Mouse (Mus musculus) midbrain, embryonic 16.5 days (tissue): ENCODE measurements at regions not wholly inside any gene's neighbourhood (a gene's known extent, or its start where the extent isn't known, plus 50 kb on each side); places are given as distances from the start of the nearest gene placed in this dataset.

Source experiments
- ATAC-seq: fragments of 200-750 bp; cut with Nextera tagmentation; 2 replicates; pipeline ENCODE4 v1.8.0; 2017; ENCODE audit warnings: moderate TSS enrichment
- H3K27ac ChIP-seq: fragments of 300-500 bp; sonication (generic); 2 replicates; pipeline ENCODE4 v1.5.1; 2014; ENCODE audit warnings: mild to moderate bottlenecking, low read length, mixed read lengths
- H3K27me3 ChIP-seq: fragments of 300-500 bp; sonication (generic); 2 replicates; pipeline ENCODE4 v1.6.1; 2014; ENCODE audit warnings: low read depth, low read length, mixed read lengths; ENCODE audit not compliant: control insufficient read depth, insufficient read depth
- H3K36me3 ChIP-seq: fragments of 300-500 bp; sonication (generic); 2 replicates; pipeline ENCODE4 v1.6.1; 2014; ENCODE audit warnings: mild to moderate bottlenecking, low read length, moderate library complexity, mixed read lengths; ENCODE audit not compliant: control insufficient read depth, insufficient read depth
- H3K4me1 ChIP-seq: fragments of 300-500 bp; sonication (generic); 2 replicates; pipeline ENCODE4 v1.6.1; 2014; ENCODE audit warnings: mild to moderate bottlenecking, low read length, mixed read lengths; ENCODE audit not compliant: control insufficient read depth, insufficient read depth
- H3K4me2 ChIP-seq: fragments of 300-500 bp; sonication (generic); 2 replicates; pipeline ENCODE4 v1.6.1; 2014; ENCODE audit warnings: mild to moderate bottlenecking, low read length, mixed read lengths
- H3K4me3 ChIP-seq: fragments of 300-500 bp; sonication (generic); 2 replicates; pipeline ENCODE4 v1.5.1; 2014; ENCODE audit warnings: low read depth, mild to moderate bottlenecking, low read length, moderate library complexity, mixed read lengths
- H3K9ac ChIP-seq: fragments of 300-500 bp; sonication (generic); 2 replicates; pipeline ENCODE4 v1.6.1; 2014; ENCODE audit warnings: low read depth, low read length, mixed read lengths
- H3K9me3 ChIP-seq: fragments of 300-500 bp; sonication (generic); replicated peaks from 2 replicates; pipeline ENCODE4 v1.6.1; 2014; ENCODE audit warnings: mild to moderate bottlenecking, low read length, mixed read lengths; ENCODE audit not compliant: control insufficient read depth, poor library complexity, severe bottlenecking
- WGBS: fragments of 180-500 bp; shearing (Covaris S2); extraction: QIAGEN DNeasy Blood & Tissue Kit; methylation state at CpG from one replicate; pipeline ENCODE4 v1.1.7; 2014; 5-methylcytosine and 5-hydroxymethylcytosine counted together

DNA sequence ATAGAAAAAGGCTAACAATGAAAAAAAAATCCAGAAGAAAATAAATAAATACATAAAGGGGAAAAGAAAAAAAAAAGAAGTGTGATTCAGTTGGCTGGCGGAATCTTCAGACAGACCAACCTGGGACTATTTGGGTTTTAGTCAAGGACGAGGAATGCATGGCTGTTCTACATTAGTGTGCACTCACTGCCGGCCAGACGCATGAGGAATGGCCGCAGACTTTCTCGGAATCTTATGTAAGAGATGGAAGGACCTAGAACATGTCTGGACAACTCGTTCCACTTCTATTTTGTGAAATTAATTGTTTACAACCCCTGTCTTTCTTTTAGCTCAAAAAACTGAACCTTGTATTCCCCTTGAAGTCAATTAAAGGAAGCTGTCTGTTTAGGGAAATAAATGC is 103.4 kb downstream of the Tmem170b start:
- no peak overlapping the region for H3K27ac ChIP-seq
- H3K36me3 ChIP-seq = no peaks in the 10 kb centered on the region
- H3K4me2 ChIP-seq = no peak overlapping the region
- H3K4me1 ChIP-seq = no peaks in the 10 kb centered on the region; the same call in 1 of the 2 replicates
- H3K9me3 ChIP-seq = no peaks in the 10 kb centered on the region
- WGBS = 77% methylated on average over 7 of the region's 7 CpGs
- H3K4me3 ChIP-seq = no peak overlapping the region
- no peak overlapping the region for H3K9ac ChIP-seq
- no peak for ATAC-seq
- H3K27me3 ChIP-seq = no peaks in the 10 kb centered on the region

DNA sequence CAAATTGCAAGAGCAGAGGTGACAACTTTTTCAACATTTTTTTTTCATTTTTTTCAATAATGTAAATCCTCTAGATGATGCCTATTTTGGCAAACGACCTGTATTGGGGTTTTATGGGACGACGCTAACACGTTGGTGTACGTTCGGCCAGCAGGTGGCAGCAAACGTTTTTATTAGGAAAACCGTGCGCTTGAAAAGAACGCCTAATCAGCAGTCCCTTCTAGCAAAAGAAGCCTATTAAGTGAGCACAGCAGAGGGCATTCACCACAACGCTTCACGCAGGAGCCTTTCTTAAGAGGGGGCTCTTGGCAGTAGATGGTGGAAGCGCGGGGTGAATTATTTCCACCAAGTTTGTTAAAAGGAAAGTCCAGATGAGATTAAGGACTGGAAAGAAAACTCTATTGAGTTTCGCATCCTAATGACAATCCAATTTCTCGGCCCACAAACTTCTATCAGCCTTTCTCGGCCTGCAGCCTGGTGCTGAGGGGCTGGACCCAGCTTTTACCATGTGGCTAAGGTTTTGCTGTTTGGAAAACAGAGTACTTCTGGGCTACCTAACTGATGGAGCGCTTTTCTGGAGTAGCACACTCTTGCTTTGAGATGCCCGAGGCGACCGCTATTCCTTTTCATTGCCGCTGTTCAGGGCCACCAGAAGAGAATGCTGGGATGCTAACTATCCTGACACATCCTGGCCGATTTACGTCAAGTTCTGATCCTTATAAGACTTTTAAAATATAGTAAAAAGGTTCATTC is 103.9 kb downstream of the Tmem170b start:
- H3K4me1 ChIP-seq = no peaks in the 10 kb centered on the region; the same call in 1 of the 2 replicates
- peak; percentile 91 for ATAC-seq
- no peaks in the 10 kb centered on the region for H3K36me3 ChIP-seq
- no peaks in the 10 kb centered on the region for H3K27me3 ChIP-seq
- H3K9ac ChIP-seq = no peak overlapping the region
- peak overlapping the region; percentile 40; the same call in 1 of the 2 replicates for H3K4me2 ChIP-seq
- no peaks in the 10 kb centered on the region for H3K9me3 ChIP-seq
- no peak overlapping the region for H3K4me3 ChIP-seq
- WGBS = 23% methylated on average over 24 of the region's 24 CpGs
- no peak overlapping the region for H3K27ac ChIP-seq

DNA sequence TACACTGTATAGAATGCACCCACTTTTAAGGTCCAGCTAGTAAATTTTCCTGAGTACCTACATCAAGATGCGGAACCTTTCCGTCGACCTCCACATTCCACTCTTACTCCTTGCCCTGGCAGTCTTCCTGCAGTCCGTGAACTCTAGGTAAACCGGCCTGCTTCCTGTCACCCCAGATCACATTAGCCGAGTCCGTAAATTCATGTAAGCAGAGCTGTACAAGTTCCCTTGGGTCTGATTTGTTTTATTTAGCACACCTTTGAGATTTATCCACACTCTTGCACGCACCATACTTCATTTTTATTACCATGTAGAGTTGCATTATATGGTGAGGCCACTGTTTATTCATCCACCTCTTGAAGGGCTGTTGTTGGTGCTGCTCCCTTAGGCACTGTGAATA is 106.9 kb downstream of the Tmem170b start:
- Histone ChIP-seq H3K4me3 (no peak overlapping the region), H3K9ac (no peak overlapping the region), H3K4me2 (no peak overlapping the region), H3K9me3 (no peaks in the 10 kb centered on the region), H3K27me3 (no peaks in the 10 kb centered on the region), H3K36me3 (no peaks in the 10 kb centered on the region), H3K27ac (no peak overlapping the region), H3K4me1 (no peaks in the 10 kb centered on the region; the same call in 1 of the 2 replicates)
- 90% methylated on average over 8 of the region's 8 CpGs for WGBS
- ATAC-seq = no peak
